Mouse (Mus musculus) splenic B cell, adult 2 months (primary cell): ENCODE data around the gene Klhdc8b.

Experiments used
- DNase-seq: peaks from one replicate; pipeline ENCODE4 v3.0.0-alpha.2; 2011; ENCODE audit warnings: low read depth, low spot score
- H3K27me3 ChIP-seq: 2 replicates; pipeline ENCODE4 v1.6.1; 2012; ENCODE audit warnings: mild to moderate bottlenecking, low read length, moderate library complexity, mixed read lengths; ENCODE audit not compliant: control insufficient read depth, poor library complexity, insufficient read depth, severe bottlenecking
- H3K36me3 ChIP-seq: 2 replicates; pipeline ENCODE4 v1.6.1; 2012; ENCODE audit warnings: mild to moderate bottlenecking, low read length, moderate library complexity, mixed read lengths; ENCODE audit not compliant: control insufficient read depth, poor library complexity, insufficient read depth, severe bottlenecking

The Klhdc8b gene

GRCm38 (mm10) chr9:108461181-108461631, at the start of gene Klhdc8b:
Klhdc8b (minus strand) TSS chr9:108461581.
- Histone ChIP-seq H3K36me3 (peaks cover 3% of the 10 kb centered on the region), H3K27me3 (no peaks in the 10 kb centered on the region)
- no peak for DNase-seq

- Histone ChIP-seq H3K36me3 (peaks cover 16% of the 10 kb centered on the region), H3K27me3 (no peaks in the 10 kb centered on the region)
- no peak for DNase-seq
Measured at GRCm38 (mm10) chr9:108508776-108509175, 47.4 kb upstream of the Klhdc8b start.

- Histone ChIP-seq H3K27me3 (no peaks in the 10 kb centered on the region), H3K36me3 (peaks cover 15% of the 10 kb centered on the region)
- peak; percentile 95 for DNase-seq
Measured at GRCm38 (mm10) chr9:108507619-108508434, 46.4 kb upstream of the Klhdc8b start, which contains the start of gene Qars. Qars (plus strand) TSS chr9:108507706.

GRCm38 (mm10) chr9:108506901-108507300, 45.5 kb upstream of the Klhdc8b start:
- DNase-seq = no peak
- H3K27me3 ChIP-seq = no peaks in the 10 kb centered on the region
- H3K36me3 ChIP-seq = peaks cover 11% of the 10 kb centered on the region

- peaks cover 21% of the 10 kb centered on the region for H3K36me3 ChIP-seq
- H3K27me3 ChIP-seq = no peaks in the 10 kb centered on the region
- DNase-seq = no peak
Measured at GRCm38 (mm10) chr9:108499943-108500342, 38.6 kb upstream of the Klhdc8b start.

GRCm38 (mm10) chr9:108499231-108499630, 37.9 kb upstream of the Klhdc8b start:
- peaks cover 24% of the 10 kb centered on the region for H3K36me3 ChIP-seq
- no peak for DNase-seq
- H3K27me3 ChIP-seq = no peaks in the 10 kb centered on the region

- DNase-seq = no peak
- no peaks in the 10 kb centered on the region for H3K27me3 ChIP-seq
- peaks cover 24% of the 10 kb centered on the region for H3K36me3 ChIP-seq
Measured at GRCm38 (mm10) chr9:108494905-108495304, 33.5 kb upstream of the Klhdc8b start.

- DNase-seq = no peak
- Histone ChIP-seq H3K36me3 (peaks cover 23% of the 10 kb centered on the region), H3K27me3 (no peaks in the 10 kb centered on the region)
Measured at GRCm38 (mm10) chr9:108494146-108494825, 32.9 kb upstream of the Klhdc8b start.

GRCm38 (mm10) chr9:108493246-108493645, 31.9 kb upstream of the Klhdc8b start:
- no peak for DNase-seq
- H3K27me3 ChIP-seq = no peaks in the 10 kb centered on the region
- H3K36me3 ChIP-seq = peaks cover 19% of the 10 kb centered on the region

- peaks cover 16% of the 10 kb centered on the region for H3K36me3 ChIP-seq
- no peaks in the 10 kb centered on the region for H3K27me3 ChIP-seq
- DNase-seq = peak; percentile 18
Measured at GRCm38 (mm10) chr9:108492043-108492750, 30.8 kb upstream of the Klhdc8b start.

GRCm38 (mm10) chr9:108491286-108491580, 29.9 kb upstream of the Klhdc8b start:
- Histone ChIP-seq H3K27me3 (no peaks in the 10 kb centered on the region), H3K36me3 (peaks cover 14% of the 10 kb centered on the region)
- DNase-seq = no peak

GRCm38 (mm10) chr9:108490559-108491285, 29.3 kb upstream of the Klhdc8b start, which contains the start of gene Usp19:
Usp19 (plus strand) TSS chr9:108490602.
- Histone ChIP-seq H3K36me3 (peaks cover 14% of the 10 kb centered on the region), H3K27me3 (no peaks in the 10 kb centered on the region)
- DNase-seq = peak; percentile 97

- H3K36me3 ChIP-seq = peaks cover 13% of the 10 kb centered on the region
- DNase-seq = no peak
- no peaks in the 10 kb centered on the region for H3K27me3 ChIP-seq
Measured at GRCm38 (mm10) chr9:108489702-108490558, 28.5 kb upstream of the Klhdc8b start.

GRCm38 (mm10) chr9:108489215-108489614, 27.8 kb upstream of the Klhdc8b start:
- DNase-seq = no peak
- H3K27me3 ChIP-seq = no peaks in the 10 kb centered on the region
- peaks cover 10% of the 10 kb centered on the region for H3K36me3 ChIP-seq
